Mouse (Mus musculus) yolk sac, embryonic 10.5 days (tissue): ENCODE data around the gene Olfr311.

Source experiments
- DNase-seq: peaks from one replicate; pipeline ENCODE4 v3.0.0-alpha.2; 2017; ENCODE audit warnings: low spot score

Gene Olfr311

GRCm38 (mm10) chr11:58883756-58884155 is 44.7 kb downstream of the Olfr311 start:
- DNase-seq: no peak

GRCm38 (mm10) chr11:58890511-58890910 is 51.5 kb downstream of the Olfr311 start:
- DNase-seq: no peak
